Mouse (Mus musculus) liver, postnatal 0 days (tissue): ENCODE measurements around the gene Id3.

Source experiments
- CTCF ChIP-seq: sonication (generic); IDR thresholded peaks from 2 replicates; pipeline ENCODE4 v1.5.1; 2016; ENCODE audit warnings: antibody characterized with exemption, low read depth
- EP300 ChIP-seq: IDR thresholded peaks from 2 replicates; pipeline ENCODE4 v1.6.1; 2016; ENCODE audit warnings: antibody characterized with exemption, low read depth, mild to moderate bottlenecking

GRCm38 (mm10) chr4:136176022-136176552, 32.8 kb downstream of the Id3 start:
- no peak for TF ChIP-seq EP300
- no peak for TF ChIP-seq CTCF
